Mouse (Mus musculus): ENCODE results near the gene Cfap20. TPM values are rescaled to one million over a fixed set of nuclear protein-coding genes. Genes with fewer than 3 reads are reported as not detected.
"Not testable (repeated sequence)": the region's sequence is repeated elsewhere in the genome, so short reads cannot be mapped to it uniquely, and the experiment has no call there.

Gene Cfap20
- polyA plus RNA-seq, 1 experiment from 2014 or later, result 130 TPM

DNA sequence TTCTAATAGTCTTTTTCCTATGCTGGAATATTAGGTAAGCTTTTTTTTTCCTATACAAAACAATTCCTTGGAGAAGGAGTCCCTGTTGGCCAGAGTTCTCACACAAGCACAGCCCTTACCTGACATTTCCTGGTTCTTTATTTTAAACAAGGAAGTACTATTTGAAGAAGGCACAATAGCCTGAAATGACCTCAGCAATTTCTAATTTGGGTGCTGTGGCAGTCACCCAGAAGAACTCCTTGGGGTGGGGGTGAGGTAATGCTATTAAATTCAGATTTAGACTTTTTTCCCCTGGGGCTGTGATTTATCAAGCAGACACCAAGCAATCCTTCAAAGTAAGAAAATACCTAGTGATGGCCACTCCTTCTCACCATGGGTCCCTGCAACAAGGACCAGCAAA is 53.7 kb downstream of the Cfap20 start:
- no peak for ATAC-seq (ENCODE audit: low FRiP score)
- Histone ChIP-seq H3K9me3 (replicated peaks) (no peaks in the 10 kb centered on the region), H3K9ac (no peak overlapping the region), H3K4me3 (no peak overlapping the region), H3K4me2 (replicated peaks) (no peak overlapping the region), H3K36me3 (no peaks in the 10 kb centered on the region), H3K4me1 (no peaks in the 10 kb centered on the region), H3K27ac (no peak overlapping the region), H3K27me3 (no peaks in the 10 kb centered on the region)

DNA sequence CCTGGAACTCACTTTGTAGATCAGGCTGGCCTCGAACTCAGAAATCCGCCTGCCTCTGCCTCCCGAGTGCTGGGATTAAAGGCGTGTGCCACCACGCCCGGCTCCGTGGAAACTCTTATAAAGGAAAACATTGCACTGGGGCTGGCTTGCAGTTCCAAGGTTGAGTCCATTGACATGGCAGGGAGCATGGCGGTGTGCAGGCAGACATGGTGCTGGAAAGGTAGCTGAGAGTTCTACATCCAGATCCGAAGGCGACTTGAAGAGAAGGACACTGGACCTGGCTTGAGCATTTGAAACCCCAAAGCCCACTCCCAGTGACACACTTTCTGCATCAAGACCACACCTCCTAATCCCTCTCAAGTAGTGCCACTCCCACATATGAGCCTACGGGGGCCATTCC is 55.7 kb downstream of the Cfap20 start:
- H3K4me2 ChIP-seq (replicated peaks); H3K36me3 ChIP-seq; H3K4me3 ChIP-seq; H3K4me1 ChIP-seq; H3K27me3 ChIP-seq; H3K27ac ChIP-seq; H3K9me3 ChIP-seq (replicated peaks); ATAC-seq (ENCODE audit: low FRiP score); H3K9ac ChIP-seq: not testable (repeated sequence)
- WGBS, result 97% methylated on average over 11 of the region's 11 CpGs

DNA sequence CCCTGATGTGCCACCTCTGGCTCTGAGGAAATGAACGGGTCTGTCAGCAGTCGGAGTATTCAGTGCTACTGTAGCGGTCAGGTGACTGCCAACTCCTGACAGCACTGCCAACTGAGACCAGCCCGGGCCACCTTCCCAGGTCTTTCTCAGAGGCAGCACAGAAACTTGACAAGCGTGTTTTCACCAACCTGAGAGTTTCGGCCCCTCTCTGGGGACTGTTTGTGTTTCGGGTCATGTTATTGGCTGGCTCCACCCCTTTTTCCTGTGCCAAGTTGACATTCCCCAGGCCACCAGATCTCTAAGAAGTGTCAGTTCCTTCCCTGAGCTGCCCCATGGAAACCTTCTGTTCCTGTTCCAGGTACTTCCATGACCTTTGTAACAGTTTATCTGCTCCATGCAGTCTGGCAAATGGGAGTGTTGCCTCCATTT is 56.8 kb downstream of the Cfap20 start:
- H3K9me3 ChIP-seq (replicated peaks), result no peaks in the 10 kb centered on the region
- ATAC-seq (ENCODE audit: low FRiP score), result no peak
- no peak overlapping the region for H3K4me2 ChIP-seq (replicated peaks)
- H3K36me3 ChIP-seq, result peaks cover 15% of the 10 kb centered on the region
- no peaks in the 10 kb centered on the region for H3K27me3 ChIP-seq
- H3K27ac ChIP-seq, result no peak overlapping the region
- no peak overlapping the region for H3K4me3 ChIP-seq
- H3K4me1 ChIP-seq, result no peaks in the 10 kb centered on the region
- H3K9ac ChIP-seq, result no peak overlapping the region
- WGBS, result 58% methylated on average over 7 of the region's 7 CpGs

DNA sequence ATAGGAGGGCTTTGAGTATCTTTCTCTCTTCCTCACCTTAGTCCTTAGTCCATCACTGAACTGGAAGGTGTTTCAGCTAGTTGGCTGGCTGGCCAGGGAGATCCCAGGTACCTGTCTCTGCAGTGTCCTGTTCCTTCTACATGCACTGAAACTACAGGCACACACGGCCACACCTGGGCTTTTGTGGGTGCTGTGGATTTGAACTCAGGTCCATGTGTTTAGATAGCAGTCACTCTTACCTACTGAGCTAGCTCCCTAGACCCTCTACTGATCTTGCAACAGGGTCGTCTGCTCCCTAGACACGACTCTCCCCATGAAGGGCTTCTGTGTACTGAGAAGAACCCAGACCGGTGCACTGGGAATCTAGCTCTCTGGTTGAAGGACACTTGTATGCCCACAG is 57.6 kb downstream of the Cfap20 start:
- H3K27ac ChIP-seq, result no peak overlapping the region
- no peak overlapping the region for H3K4me3 ChIP-seq
- no peak overlapping the region for H3K9ac ChIP-seq
- no peaks in the 10 kb centered on the region for H3K27me3 ChIP-seq
- no peak overlapping the region for H3K4me2 ChIP-seq (replicated peaks)
- ATAC-seq (ENCODE audit: low FRiP score), result no peak
- peaks cover 23% of the 10 kb centered on the region for H3K36me3 ChIP-seq
- 79% methylated on average over 4 of the region's 4 CpGs for WGBS
- no peaks in the 10 kb centered on the region for H3K4me1 ChIP-seq
- H3K9me3 ChIP-seq (replicated peaks), result no peaks in the 10 kb centered on the region

DNA sequence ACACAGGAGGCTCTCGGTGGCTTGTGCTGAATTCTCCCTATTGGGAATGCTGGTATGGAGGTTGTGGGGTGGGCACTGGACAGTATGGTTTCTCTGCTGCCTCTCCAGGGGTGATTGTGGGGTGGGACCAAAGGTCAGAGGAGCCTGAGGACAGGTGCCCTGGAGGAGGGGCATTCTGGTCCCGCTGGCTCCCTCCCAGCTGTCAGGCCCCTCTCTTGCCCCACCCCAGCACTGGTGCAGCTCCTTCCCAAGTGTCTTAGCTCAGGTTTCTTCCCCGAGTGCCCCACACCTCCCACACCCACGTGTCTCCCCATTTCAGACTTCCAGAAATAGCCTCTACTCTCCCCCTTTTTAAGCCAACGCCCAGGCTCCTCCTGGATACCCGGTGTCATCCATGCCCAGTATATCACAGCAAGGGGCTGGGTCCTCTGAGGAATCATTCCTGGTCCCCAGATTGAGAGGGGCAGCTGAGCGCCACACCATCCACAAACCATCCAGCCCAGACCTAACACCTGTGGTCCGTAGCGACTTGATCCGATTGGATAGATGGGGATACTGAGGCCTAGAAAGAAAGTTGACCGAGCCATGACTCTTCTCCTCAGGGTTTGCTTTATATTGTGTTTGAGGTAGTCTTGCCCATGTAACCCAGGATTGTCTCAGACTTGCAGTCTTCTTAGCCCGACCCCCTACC is 58.2 kb downstream of the Cfap20 start:
- Histone ChIP-seq H3K9me3 (replicated peaks) (no peaks in the 10 kb centered on the region), H3K27me3 (no peaks in the 10 kb centered on the region), H3K36me3 (peaks cover 30% of the 10 kb centered on the region), H3K4me2 (replicated peaks) (no peak overlapping the region), H3K9ac (no peak overlapping the region), H3K27ac (no peak overlapping the region), H3K4me1 (no peaks in the 10 kb centered on the region), H3K4me3 (no peak overlapping the region)
- WGBS, result 86% methylated on average over 12 of the region's 12 CpGs
- no peak for ATAC-seq (ENCODE audit: low FRiP score)

DNA sequence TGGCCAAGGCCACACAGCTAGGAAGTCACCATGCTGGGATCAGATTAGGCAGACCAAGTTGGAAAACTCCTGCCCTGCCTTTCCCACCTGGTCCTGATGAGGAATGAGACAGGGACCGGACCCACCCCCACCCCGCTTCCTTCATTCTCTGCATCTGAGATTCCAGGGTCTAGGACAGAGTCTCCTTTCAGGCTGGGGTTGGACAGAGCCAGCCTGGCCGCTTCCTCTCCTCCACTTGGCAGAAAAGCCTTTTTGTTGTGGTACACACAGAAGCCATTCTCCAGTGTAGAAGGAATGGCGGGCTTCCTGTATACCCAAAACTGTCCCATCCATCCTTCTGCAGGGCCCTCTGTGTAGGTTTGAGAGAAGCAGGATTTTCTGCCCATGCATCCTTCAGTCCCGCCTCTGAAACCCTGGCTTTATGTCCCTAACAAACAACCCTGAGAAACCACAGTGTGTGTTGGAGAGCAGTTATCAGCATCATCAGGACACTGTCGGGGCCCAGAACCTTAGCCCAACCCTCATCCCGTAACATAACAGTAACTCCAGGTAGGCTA is 59.2 kb downstream of the Cfap20 start:
- no peak for ATAC-seq (ENCODE audit: low FRiP score)
- Histone ChIP-seq H3K27me3 (no peaks in the 10 kb centered on the region), H3K9ac (no peak overlapping the region), H3K4me1 (no peaks in the 10 kb centered on the region), H3K9me3 (replicated peaks) (no peaks in the 10 kb centered on the region), H3K4me2 (replicated peaks) (no peak overlapping the region), H3K27ac (no peak overlapping the region), H3K4me3 (no peak overlapping the region), H3K36me3 (peaks cover 40% of the 10 kb centered on the region)
- WGBS, result 81% methylated on average over 7 of the region's 7 CpGs

DNA sequence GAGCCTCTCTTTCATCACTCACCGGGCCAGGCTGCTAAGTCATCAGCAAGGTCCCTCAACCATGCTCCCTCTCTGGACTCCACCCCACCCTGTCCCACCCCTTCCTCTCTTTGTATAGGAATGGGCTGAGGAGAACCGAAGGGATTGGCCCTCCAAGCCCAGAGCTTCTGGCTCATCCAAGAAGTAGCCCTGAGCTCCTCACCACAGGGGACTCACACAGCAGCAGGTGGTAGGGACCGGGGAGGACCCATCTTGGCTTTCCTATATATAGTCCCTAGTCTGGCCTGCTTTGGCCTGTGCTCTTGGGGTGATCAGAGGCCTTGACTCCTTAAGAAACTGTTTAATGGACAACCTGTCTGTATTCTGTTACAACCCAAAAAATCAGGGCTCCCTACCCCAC is 60.2 kb downstream of the Cfap20 start:
- H3K27ac ChIP-seq, result no peak overlapping the region
- H3K9me3 ChIP-seq (replicated peaks), result no peaks in the 10 kb centered on the region
- 78% methylated on average over 3 of the region's 3 CpGs for WGBS
- peaks cover 50% of the 10 kb centered on the region for H3K36me3 ChIP-seq
- no peak for ATAC-seq (ENCODE audit: low FRiP score)
- no peak overlapping the region for H3K9ac ChIP-seq
- H3K4me3 ChIP-seq, result no peak overlapping the region
- no peaks in the 10 kb centered on the region for H3K27me3 ChIP-seq
- H3K4me2 ChIP-seq (replicated peaks), result no peak overlapping the region
- H3K4me1 ChIP-seq, result no peaks in the 10 kb centered on the region

DNA sequence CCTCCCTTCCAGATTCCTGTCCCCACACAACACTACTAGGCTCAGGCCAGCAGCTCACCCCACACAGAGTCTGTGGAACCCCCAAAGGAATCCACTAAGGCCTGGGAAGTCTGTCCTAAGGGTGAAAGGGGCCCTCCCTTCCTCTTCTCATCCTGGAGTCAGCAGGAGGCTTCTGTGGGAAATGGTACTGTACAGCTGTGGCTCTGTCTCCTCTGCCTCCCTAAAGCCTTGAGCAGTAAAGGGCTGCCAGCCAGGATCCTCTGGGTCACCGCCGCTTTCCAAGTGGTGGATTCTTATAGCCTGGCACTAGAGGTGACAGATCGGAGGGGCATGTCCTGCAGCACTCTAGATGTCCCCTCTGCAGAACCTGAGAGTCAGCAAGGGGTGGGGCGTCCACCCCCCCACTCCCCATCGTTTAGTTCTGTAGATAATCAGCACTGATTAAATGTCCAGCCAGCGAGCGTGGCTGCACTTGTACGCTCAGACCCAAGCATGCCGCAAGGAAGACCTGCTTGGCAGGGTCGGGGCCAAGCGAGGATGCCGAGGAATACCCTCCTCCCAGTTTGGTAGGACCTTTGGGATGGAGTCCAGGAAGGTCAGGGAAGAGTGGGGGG is 61.2 kb downstream of the Cfap20 start:
- Histone ChIP-seq H3K27me3 (no peaks in the 10 kb centered on the region), H3K36me3 (peaks cover 59% of the 10 kb centered on the region), H3K9me3 (replicated peaks) (no peaks in the 10 kb centered on the region), H3K4me1 (0 out of 2 replicates have a peak, but pooled peaks cover 2% of the 10 kb centered on the region), H3K27ac (no peak overlapping the region), H3K4me3 (no peak overlapping the region), H3K4me2 (replicated peaks) (no peak overlapping the region), H3K9ac (no peak overlapping the region)
- ATAC-seq (ENCODE audit: low FRiP score), result no peak
- 90% methylated on average over 12 of the region's 12 CpGs for WGBS

Other genes starting within 250 kb of the Cfap20 start
- gene Kifc3, start 232.1 kb downstream of the Cfap20 start, polyA plus RNA-seq (2016; fragmentation: Nextera tagmentation; extraction: Ambion mirVana), result 17.4 and 21.2 TPM in 2 replicates
- 0.56 and 1.1 TPM in 2 replicates for gene Cngb1, start 128.3 kb downstream of the Cfap20 start, polyA plus RNA-seq (2016; fragmentation: Nextera tagmentation; extraction: Ambion mirVana)
- not detected in 2 replicates for gene Tepp, start 124.3 kb downstream of the Cfap20 start, polyA plus RNA-seq (2016; fragmentation: Nextera tagmentation; extraction: Ambion mirVana)
- gene Zfp319, start 102.9 kb downstream of the Cfap20 start, polyA plus RNA-seq (2016; fragmentation: Nextera tagmentation; extraction: Ambion mirVana), result 20.4 and 21.7 TPM in 2 replicates
- 38.0 and 38.5 TPM in 2 replicates for gene Usb1, start 102.6 kb downstream of the Cfap20 start, polyA plus RNA-seq (2016; fragmentation: Nextera tagmentation; extraction: Ambion mirVana)
- gene Mmp15, start 82.6 kb downstream of the Cfap20 start, polyA plus RNA-seq (2016; fragmentation: Nextera tagmentation; extraction: Ambion mirVana), result 31.8 and 33.2 TPM in 2 replicates
- gene Csnk2a2, start 55.2 kb upstream of the Cfap20 start, polyA plus RNA-seq (2016; fragmentation: Nextera tagmentation; extraction: Ambion mirVana), result 10.0 and 12.9 TPM in 2 replicates
- 2.6 and 2.8 TPM in 2 replicates for gene Ccdc113, start 99.2 kb upstream of the Cfap20 start, polyA plus RNA-seq (2016; fragmentation: Nextera tagmentation; extraction: Ambion mirVana)
- gene Prss54, start 141.5 kb upstream of the Cfap20 start, polyA plus RNA-seq (2016; fragmentation: Nextera tagmentation; extraction: Ambion mirVana), result not detected in 2 replicates
- 16.6 and 17.9 TPM in 2 replicates for gene Gins3, start 198.6 kb upstream of the Cfap20 start, polyA plus RNA-seq (2016; fragmentation: Nextera tagmentation; extraction: Ambion mirVana)
- 97.1 and 99.0 TPM in 2 replicates for gene Ndrg4, start 242.1 kb upstream of the Cfap20 start, polyA plus RNA-seq (2016; fragmentation: Nextera tagmentation; extraction: Ambion mirVana)

All from hindbrain, embryonic 12.5 days (tissue).